Mouse (Mus musculus): Measurements from ENCODE around the gene Lamc3. TPM values are rescaled to one million over a fixed set of nuclear protein-coding genes. Genes with fewer than 3 reads are reported as not detected.

The Lamc3 gene
- polyA plus RNA-seq, 1 experiment from 2014 or later, result 0.64 TPM

DNA sequence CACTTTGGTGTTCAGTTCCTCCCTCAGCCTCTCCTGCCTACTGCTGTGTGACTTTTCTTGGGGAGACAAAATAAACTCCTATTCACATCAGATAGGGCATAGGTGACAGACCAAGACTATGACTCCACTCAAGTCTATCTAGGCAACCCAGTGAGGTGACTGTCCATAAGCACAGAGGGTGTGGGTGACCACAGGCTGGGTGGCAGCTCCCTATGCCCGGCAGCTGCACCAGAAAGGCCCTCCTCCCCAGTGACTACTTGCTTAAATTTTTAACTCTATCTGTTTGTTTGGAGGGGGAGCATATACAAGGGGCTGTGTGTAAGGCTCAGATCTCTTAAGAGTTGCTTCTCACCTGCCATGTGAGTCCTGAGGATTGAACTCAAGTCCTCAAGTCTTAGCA, 24.2 kb upstream of the Lamc3 start:
- Histone ChIP-seq H3K4me1 (no peaks in the 10 kb centered on the region), H3K4me2 (no peak overlapping the region), H3K36me3 (no peaks in the 10 kb centered on the region), H3K27ac (no peak overlapping the region), H3K27me3 (replicated peaks) (0 out of 2 replicates have a peak, but pooled peaks cover 10% of the 10 kb centered on the region), H3K9ac (no peak overlapping the region), H3K4me3 (replicated peaks) (no peak overlapping the region), H3K9me3 (no peaks in the 10 kb centered on the region)
- WGBS, result 56% methylated on average over 1 of the region's 1 CpGs
- no peak for ATAC-seq (ENCODE audit: insufficient read depth, low FRiP score, low read depth)

GRCm38 (mm10) chr2:31863766-31864165, 23.3 kb upstream of the Lamc3 start:
- H3K4me3 ChIP-seq (replicated peaks), result no peak overlapping the region
- no peaks in the 10 kb centered on the region for H3K9me3 ChIP-seq
- no peak overlapping the region for H3K27ac ChIP-seq
- H3K36me3 ChIP-seq, result no peaks in the 10 kb centered on the region
- ATAC-seq (ENCODE audit: insufficient read depth, low FRiP score, low read depth), result no peak
- no peak overlapping the region for H3K4me2 ChIP-seq
- 78% methylated on average over 1 of the region's 1 CpGs for WGBS
- no peaks in the 10 kb centered on the region for H3K4me1 ChIP-seq
- H3K27me3 ChIP-seq (replicated peaks), result 0 out of 2 replicates have a peak, but pooled peaks cover 10% of the 10 kb centered on the region
- H3K9ac ChIP-seq, result no peak overlapping the region

- no peak overlapping the region for H3K4me3 ChIP-seq (replicated peaks)
- 89% methylated on average over 9 of the region's 9 CpGs for WGBS
- no peaks in the 10 kb centered on the region for H3K9me3 ChIP-seq
- H3K4me1 ChIP-seq, result no peaks in the 10 kb centered on the region
- H3K27me3 ChIP-seq (replicated peaks), result 0 out of 2 replicates have a peak, but pooled peaks cover 2% of the 10 kb centered on the region
- no peak overlapping the region for H3K9ac ChIP-seq
- no peak for ATAC-seq (ENCODE audit: insufficient read depth, low FRiP score, low read depth)
- H3K27ac ChIP-seq, result no peak overlapping the region
- H3K4me2 ChIP-seq, result no peak overlapping the region
- H3K36me3 ChIP-seq, result no peaks in the 10 kb centered on the region
Measured at GRCm38 (mm10) chr2:31864891-31865290, 22.2 kb upstream of the Lamc3 start.

- H3K9ac ChIP-seq, result no peak overlapping the region
- H3K4me1 ChIP-seq, result no peaks in the 10 kb centered on the region
- ATAC-seq (ENCODE audit: insufficient read depth, low FRiP score, low read depth), result no peak
- H3K27me3 ChIP-seq (replicated peaks), result no peaks in the 10 kb centered on the region
- H3K27ac ChIP-seq, result no peak overlapping the region
- no peak overlapping the region for H3K4me3 ChIP-seq (replicated peaks)
- no peaks in the 10 kb centered on the region for H3K36me3 ChIP-seq
- no peak overlapping the region for H3K4me2 ChIP-seq
- no peaks in the 10 kb centered on the region for H3K9me3 ChIP-seq
- WGBS, result 57% methylated on average over 4 of the region's 4 CpGs
Measured at GRCm38 (mm10) chr2:31865322-31865721, 21.8 kb upstream of the Lamc3 start.

GRCm38 (mm10) chr2:31865794-31866193, 21.3 kb upstream of the Lamc3 start:
- Histone ChIP-seq H3K27ac (no peak overlapping the region), H3K4me3 (replicated peaks) (no peak overlapping the region), H3K9me3 (no peaks in the 10 kb centered on the region), H3K27me3 (replicated peaks) (no peaks in the 10 kb centered on the region), H3K9ac (no peak overlapping the region), H3K4me1 (no peaks in the 10 kb centered on the region), H3K36me3 (no peaks in the 10 kb centered on the region), H3K4me2 (no peak overlapping the region)
- no peak for ATAC-seq (ENCODE audit: insufficient read depth, low FRiP score, low read depth)
- WGBS, result 52% methylated on average over 2 of the region's 2 CpGs

GRCm38 (mm10) chr2:31867773-31868537, 19.1 kb upstream of the Lamc3 start:
- H3K27ac ChIP-seq, result no peak overlapping the region
- no peak for ATAC-seq (ENCODE audit: insufficient read depth, low FRiP score, low read depth)
- H3K9ac ChIP-seq, result no peak overlapping the region
- no peaks in the 10 kb centered on the region for H3K36me3 ChIP-seq
- WGBS, result 77% methylated on average over 8 of the region's 8 CpGs
- H3K4me1 ChIP-seq, result no peaks in the 10 kb centered on the region
- H3K27me3 ChIP-seq (replicated peaks), result no peaks in the 10 kb centered on the region
- H3K4me3 ChIP-seq (replicated peaks), result no peak overlapping the region
- no peak overlapping the region for H3K4me2 ChIP-seq
- H3K9me3 ChIP-seq, result no peaks in the 10 kb centered on the region

GRCm38 (mm10) chr2:31868538-31869164, 18.4 kb upstream of the Lamc3 start:
- Histone ChIP-seq H3K9me3 (no peaks in the 10 kb centered on the region), H3K4me3 (replicated peaks) (no peak overlapping the region), H3K9ac (no peak overlapping the region), H3K27me3 (replicated peaks) (no peaks in the 10 kb centered on the region), H3K4me2 (no peak overlapping the region), H3K4me1 (no peaks in the 10 kb centered on the region), H3K27ac (no peak overlapping the region), H3K36me3 (no peaks in the 10 kb centered on the region)
- 51% methylated on average over 10 of the region's 10 CpGs for WGBS
- ATAC-seq (ENCODE audit: insufficient read depth, low FRiP score, low read depth), result peak; percentile 58; the same call in 1 of the 2 replicates

DNA sequence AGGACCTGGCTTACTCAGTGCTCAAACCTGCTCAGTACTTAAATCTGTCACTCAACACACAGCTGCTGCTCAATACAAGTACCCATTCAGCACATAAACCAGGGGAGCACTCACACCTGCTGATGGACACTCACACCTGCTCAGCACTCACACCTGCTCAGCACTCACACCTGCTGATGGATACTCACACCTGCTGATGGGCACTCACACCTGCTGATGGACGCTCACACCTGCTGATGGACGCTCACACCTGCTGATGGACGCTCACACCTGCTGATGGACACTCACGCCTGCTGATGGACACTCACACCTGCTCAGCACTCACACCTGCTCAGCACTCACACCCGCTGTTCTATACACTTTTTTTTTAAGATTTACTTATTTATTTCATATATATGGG, 17.4 kb upstream of the Lamc3 start:
- no peaks in the 10 kb centered on the region for H3K27me3 ChIP-seq (replicated peaks)
- H3K4me1 ChIP-seq, result no peaks in the 10 kb centered on the region

DNA sequence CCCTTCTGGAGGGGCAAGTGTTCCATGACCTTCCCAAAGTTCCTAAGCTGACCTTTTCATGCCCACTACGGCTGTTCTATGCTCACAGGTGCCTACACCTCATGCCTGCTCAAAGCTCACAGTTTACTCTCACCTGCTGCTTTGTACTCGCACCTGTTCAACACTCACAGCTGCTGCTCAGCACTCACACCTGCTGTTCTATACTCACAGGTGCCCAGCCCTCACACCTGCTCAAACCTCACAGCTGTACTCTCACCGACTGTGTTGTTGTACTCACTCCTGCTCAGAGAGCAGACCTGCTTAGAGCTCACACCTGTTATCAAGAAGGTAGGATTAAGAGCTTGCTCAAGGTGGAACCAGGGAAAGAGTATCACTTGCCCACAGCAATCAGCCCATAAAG, 16.4 kb upstream of the Lamc3 start:
- Histone ChIP-seq H3K9ac (no peak overlapping the region), H3K27ac (no peak overlapping the region), H3K4me3 (replicated peaks) (no peak overlapping the region), H3K36me3 (no peaks in the 10 kb centered on the region), H3K4me1 (no peaks in the 10 kb centered on the region), H3K9me3 (no peaks in the 10 kb centered on the region), H3K4me2 (no peak overlapping the region), H3K27me3 (replicated peaks) (0 out of 2 replicates have a peak, but pooled peaks cover under 1% of the 10 kb centered on the region)
- ATAC-seq (ENCODE audit: insufficient read depth, low FRiP score, low read depth), result no peak
- 55% methylated on average over 3 of the region's 3 CpGs for WGBS

More for the DNA sequence above, 17.4 kb upstream of the Lamc3 start:
- no peak overlapping the region for H3K4me3 ChIP-seq (replicated peaks)
- no peak overlapping the region for H3K9ac ChIP-seq
- H3K4me2 ChIP-seq, result no peak overlapping the region
- ATAC-seq (ENCODE audit: insufficient read depth, low FRiP score, low read depth), result no peak
- H3K36me3 ChIP-seq, result no peaks in the 10 kb centered on the region
- no peaks in the 10 kb centered on the region for H3K9me3 ChIP-seq
- H3K27ac ChIP-seq, result no peak overlapping the region
- WGBS, result 92% methylated on average over 5 of the region's 5 CpGs

DNA sequence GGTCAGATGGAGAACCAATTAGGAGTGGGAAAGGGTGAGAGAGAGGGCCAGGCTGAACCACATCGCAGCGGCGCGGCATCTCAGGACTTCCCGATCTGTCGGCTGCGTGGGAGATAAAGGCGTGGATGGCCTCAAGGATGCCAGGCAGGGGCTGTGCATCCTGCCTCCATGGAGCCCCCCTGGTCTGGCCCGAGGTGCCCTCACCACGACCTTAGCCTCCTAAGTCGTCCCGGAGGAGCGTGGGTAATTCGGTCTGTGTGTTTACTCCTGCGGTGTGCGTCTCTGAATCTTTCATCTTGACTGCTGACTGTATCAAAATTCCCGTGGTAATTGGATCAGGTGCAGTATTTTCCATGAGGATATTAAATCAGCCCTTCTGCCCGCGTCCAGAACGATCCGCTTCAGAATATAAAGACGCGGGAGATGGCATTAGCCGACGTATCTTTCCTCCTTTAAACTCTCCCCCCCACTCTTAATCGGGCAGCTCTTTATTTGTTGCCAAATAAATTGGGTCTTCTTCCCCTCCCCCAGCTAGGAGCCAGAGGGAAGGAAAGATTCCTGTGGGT, 12.7 kb upstream of the Lamc3 start:
- Histone ChIP-seq H3K27ac (no peak overlapping the region), H3K9ac (no peak overlapping the region), H3K9me3 (no peaks in the 10 kb centered on the region), H3K27me3 (replicated peaks) (0 out of 2 replicates have a peak, but pooled peaks cover 5% of the 10 kb centered on the region), H3K36me3 (no peaks in the 10 kb centered on the region), H3K4me3 (replicated peaks) (no peak overlapping the region), H3K4me2 (no peak overlapping the region), H3K4me1 (no peaks in the 10 kb centered on the region)
- WGBS, result 66% methylated on average over 26 of the region's 26 CpGs
- no peak for ATAC-seq (ENCODE audit: insufficient read depth, low FRiP score, low read depth)

DNA sequence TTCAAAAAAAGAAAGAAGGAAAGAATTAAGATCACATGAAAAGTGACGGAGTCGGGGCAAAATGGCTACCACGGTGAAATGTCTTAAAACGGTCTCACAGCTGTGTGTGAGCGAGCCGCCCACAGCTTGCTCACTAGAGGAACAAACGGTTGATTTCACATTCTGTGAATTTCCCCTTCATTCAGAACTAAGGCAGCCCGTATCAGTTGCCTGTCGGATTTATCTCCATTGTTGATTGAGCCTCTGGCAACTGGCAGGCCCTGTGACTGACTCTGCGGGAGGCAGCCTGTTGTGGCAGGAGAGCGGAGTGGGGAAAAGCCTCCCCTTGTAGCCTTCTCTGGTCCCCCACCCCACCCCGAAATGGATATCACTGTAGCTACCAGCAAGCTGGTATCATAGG, 10.6 kb upstream of the Lamc3 start:
- no peak overlapping the region for H3K9ac ChIP-seq
- no peak for ATAC-seq (ENCODE audit: insufficient read depth, low FRiP score, low read depth)
- H3K27me3 ChIP-seq (replicated peaks), result 0 out of 2 replicates have a peak, but pooled peaks cover 17% of the 10 kb centered on the region
- H3K4me3 ChIP-seq (replicated peaks), result no peak overlapping the region
- no peak overlapping the region for H3K27ac ChIP-seq
- WGBS, result 32% methylated on average over 12 of the region's 12 CpGs
- H3K36me3 ChIP-seq, result no peaks in the 10 kb centered on the region
- no peaks in the 10 kb centered on the region for H3K9me3 ChIP-seq
- H3K4me2 ChIP-seq, result no peak overlapping the region
- no peaks in the 10 kb centered on the region for H3K4me1 ChIP-seq

DNA sequence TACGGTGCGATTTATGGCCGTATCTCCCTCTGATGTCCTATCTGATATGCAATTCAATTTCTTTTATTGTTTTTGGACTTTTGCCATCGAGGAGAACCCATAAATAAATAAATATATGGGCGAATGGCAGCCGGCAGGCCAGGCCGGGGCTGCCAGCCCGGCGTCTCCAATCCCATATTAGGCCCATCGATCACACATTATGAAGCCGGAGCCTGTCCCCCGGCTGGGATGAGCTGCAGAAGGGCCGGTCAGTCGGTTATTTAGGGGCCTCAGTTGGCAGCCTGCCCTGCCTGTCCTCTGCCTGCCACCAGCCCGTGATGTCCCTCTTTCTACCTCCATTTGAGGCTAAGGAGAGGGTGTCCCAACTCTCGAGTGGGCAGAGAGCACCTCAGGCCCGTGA, 8.5 kb upstream of the Lamc3 start:
- Histone ChIP-seq H3K27ac (no peak overlapping the region), H3K27me3 (replicated peaks) (peaks cover 36% of the 10 kb centered on the region), H3K36me3 (no peaks in the 10 kb centered on the region), H3K4me2 (no peak overlapping the region), H3K4me1 (no peaks in the 10 kb centered on the region), H3K4me3 (replicated peaks) (no peak overlapping the region), H3K9me3 (no peaks in the 10 kb centered on the region), H3K9ac (no peak overlapping the region)
- ATAC-seq (ENCODE audit: insufficient read depth, low FRiP score, low read depth), result no peak
- 68% methylated on average over 17 of the region's 17 CpGs for WGBS
